Mouse (Mus musculus) liver, embryonic 13.5 days (tissue): Measurements from ENCODE around the gene Fen1. TPM values are rescaled to one million over a fixed set of nuclear protein-coding genes. Genes with fewer than 3 reads are reported as not detected.
"Not testable (repeated sequence)": the region's sequence is repeated elsewhere in the genome, so short reads cannot be mapped to it uniquely, and the experiment has no call there.

Experiments
- ATAC-seq: fragments of 200-750 bp; cut with Nextera tagmentation; 2 replicates; pipeline ENCODE4 v1.8.0; 2017; ENCODE audit warnings: low read depth, mild to moderate bottlenecking, moderate number of reproducible peaks, moderate library complexity
- DNase-seq: peaks from one replicate; pipeline ENCODE4 v3.0.0; 2022
- H3K27ac ChIP-seq: fragments of 300-500 bp; sonication (generic); 2 replicates; pipeline ENCODE4 v1.5.1; 2015; ENCODE audit warnings: moderate library complexity, mild to moderate bottlenecking, inconsistent platforms
- H3K27me3 ChIP-seq: fragments of 300-500 bp; sonication (generic); 2 replicates; pipeline ENCODE4 v1.6.1; 2015; ENCODE audit warnings: mild to moderate bottlenecking, inconsistent platforms
- H3K36me3 ChIP-seq: fragments of 300-500 bp; sonication (generic); 2 replicates; pipeline ENCODE4 v1.6.1; 2015; ENCODE audit warnings: mild to moderate bottlenecking, inconsistent platforms
- H3K4me1 ChIP-seq: fragments of 300-500 bp; sonication (generic); replicated peaks from 2 replicates; pipeline ENCODE4 v1.6.1; 2015; ENCODE audit warnings: inconsistent platforms
- H3K4me2 ChIP-seq: fragments of 300-500 bp; sonication (generic); 2 replicates; pipeline ENCODE4 v1.6.1; 2015; ENCODE audit warnings: inconsistent platforms, mild to moderate bottlenecking, moderate library complexity
- H3K4me3 ChIP-seq: fragments of 300-500 bp; sonication (generic); replicated peaks from 2 replicates; pipeline ENCODE4 v1.5.1; 2015; ENCODE audit warnings: mild to moderate bottlenecking, inconsistent platforms
- H3K9ac ChIP-seq: fragments of 300-500 bp; sonication (generic); 2 replicates; pipeline ENCODE4 v1.6.1; 2015; ENCODE audit warnings: mild to moderate bottlenecking, inconsistent platforms
- H3K9me3 ChIP-seq: fragments of 300-500 bp; sonication (generic); replicated peaks from 2 replicates; pipeline ENCODE4 v1.6.1; 2016; ENCODE audit warnings: inconsistent platforms
- WGBS: fragments of 180-500 bp; shearing (Covaris S2); methylation state at CpG from one replicate; pipeline ENCODE4 v1.1.7; 2015; ENCODE audit not compliant: insufficient replicate concordance; 5-methylcytosine and 5-hydroxymethylcytosine counted together
- polyA plus RNA-seq: library from polyadenylated mRNA; unstranded; fragments of >200 nt; fragmentation: Nextera tagmentation; extraction: Ambion mirVana; gene quantifications from 2 replicates; pipeline ENCODE4 v1.2.1, GENCODE M21; 2015

Fen1 gene
- polyA plus RNA-seq, 1 experiment from 2014 or later = 190 TPM

DNA sequence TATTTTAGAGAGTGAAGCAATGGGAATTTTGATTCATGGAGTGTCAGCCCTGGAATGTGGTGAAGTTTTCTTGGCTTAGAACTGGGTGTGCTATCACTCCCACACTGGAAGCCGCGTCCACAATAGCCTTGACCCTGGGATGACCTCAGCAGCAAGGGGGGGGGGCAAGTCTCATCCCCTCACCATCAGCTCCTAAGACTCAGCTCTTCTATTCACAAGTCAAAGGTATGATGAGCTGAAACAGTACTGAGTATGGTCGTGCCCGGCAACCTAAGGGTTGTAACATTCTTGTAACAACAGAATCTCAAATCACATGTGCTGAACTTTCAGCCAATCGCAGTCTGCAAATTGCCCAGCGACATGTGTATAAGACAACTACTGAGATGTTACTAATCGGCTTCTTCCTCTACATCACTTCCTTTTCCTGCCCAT, 27.0 kb downstream of the Fen1 start:
- H3K4me2 ChIP-seq = no peak overlapping the region
- H3K9ac ChIP-seq = no peak overlapping the region
- no peak for ATAC-seq
- no peak overlapping the region for H3K4me3 ChIP-seq
- no peaks in the 10 kb centered on the region for H3K36me3 ChIP-seq
- no peak for DNase-seq
- no peaks in the 10 kb centered on the region for H3K27me3 ChIP-seq
- H3K9me3 ChIP-seq = no peaks in the 10 kb centered on the region
- peaks cover 48% of the 10 kb centered on the region for H3K4me1 ChIP-seq
- H3K27ac ChIP-seq = no peak overlapping the region; the same call in 1 of the 2 replicates
- 41% methylated on average over 7 of the region's 7 CpGs for WGBS

GRCm38 (mm10) chr19:10176477-10176876, 27.5 kb downstream of the Fen1 start:
- no peak overlapping the region for H3K9ac ChIP-seq
- H3K27me3 ChIP-seq = no peaks in the 10 kb centered on the region
- no peaks in the 10 kb centered on the region for H3K9me3 ChIP-seq
- WGBS = 75% methylated on average over 1 of the region's 1 CpGs
- peaks cover 48% of the 10 kb centered on the region for H3K4me1 ChIP-seq
- no peak overlapping the region for H3K27ac ChIP-seq
- no peaks in the 10 kb centered on the region for H3K36me3 ChIP-seq
- no peak overlapping the region for H3K4me2 ChIP-seq
- no peak overlapping the region for H3K4me3 ChIP-seq
- DNase-seq = no peak
- ATAC-seq = no peak

GRCm38 (mm10) chr19:10174956-10175355, 29.0 kb downstream of the Fen1 start:
- Histone ChIP-seq H3K4me1 (peaks cover 59% of the 10 kb centered on the region), H3K27ac (peak overlapping the region; percentile 48), H3K4me2 (no peak overlapping the region), H3K36me3 (no peaks in the 10 kb centered on the region), H3K4me3 (no peak overlapping the region), H3K9me3 (no peaks in the 10 kb centered on the region), H3K9ac (no peak overlapping the region), H3K27me3 (no peaks in the 10 kb centered on the region)
- DNase-seq = no peak
- 67% methylated on average over 4 of the region's 4 CpGs for WGBS
- no peak for ATAC-seq

DNA sequence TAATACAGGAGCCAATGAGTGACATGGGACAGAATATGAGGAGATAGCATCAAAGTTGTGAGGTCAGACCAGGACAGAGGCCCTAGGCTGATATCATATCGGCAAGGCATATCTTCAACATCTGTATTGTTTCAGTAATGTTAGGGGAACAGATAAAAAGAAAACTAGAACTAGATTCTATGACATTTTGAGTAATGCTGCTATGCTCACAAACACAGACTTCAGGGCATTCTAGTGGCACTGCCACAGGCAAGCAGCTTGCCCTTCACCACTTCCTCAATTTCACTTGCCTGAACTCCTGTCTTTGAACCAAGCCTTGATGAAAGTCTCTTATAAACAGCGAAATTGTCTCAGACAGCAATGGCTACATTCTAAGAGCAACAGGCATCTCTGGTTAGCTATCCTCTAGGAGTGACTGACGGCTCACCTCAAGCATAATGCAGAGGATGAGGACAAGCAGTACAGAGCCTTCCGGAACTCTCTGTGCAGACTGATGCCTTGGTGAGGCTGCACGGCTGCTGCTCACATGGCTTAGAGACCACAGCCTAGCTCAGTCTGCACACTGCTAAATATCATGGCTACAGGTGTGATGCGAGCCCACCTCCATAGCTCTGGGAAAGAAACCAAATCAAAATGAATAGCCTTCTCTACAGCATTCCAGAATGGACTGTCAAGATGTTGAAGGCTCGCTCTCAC, 30.0 kb downstream of the Fen1 start:
- Histone ChIP-seq H3K4me1 (peaks cover 68% of the 10 kb centered on the region), H3K9me3 (no peaks in the 10 kb centered on the region), H3K36me3 (no peaks in the 10 kb centered on the region), H3K4me2 (peak overlapping the region; percentile 63), H3K27ac (peak overlapping the region; percentile 94), H3K9ac (peak overlapping the region; percentile 62), H3K27me3 (no peaks in the 10 kb centered on the region), H3K4me3 (no peak overlapping the region)
- ATAC-seq (no peak), DNase-seq (no peak)
- 60% methylated on average over 7 of the region's 7 CpGs for WGBS

GRCm38 (mm10) chr19:10173116-10173718, 30.8 kb downstream of the Fen1 start:
- peak overlapping the region; percentile 94 for H3K27ac ChIP-seq
- no peaks in the 10 kb centered on the region for H3K27me3 ChIP-seq
- peak overlapping the region; percentile 62 for H3K9ac ChIP-seq
- peak overlapping the region; percentile 63 for H3K4me2 ChIP-seq
- DNase-seq (peak; percentile 79), ATAC-seq (peak; percentile 94)
- 19% methylated on average over 5 of the region's 5 CpGs for WGBS
- H3K4me3 ChIP-seq = peak overlapping the region; percentile 32
- H3K4me1 ChIP-seq = peaks cover 68% of the 10 kb centered on the region
- H3K9me3 ChIP-seq = no peaks in the 10 kb centered on the region
- no peaks in the 10 kb centered on the region for H3K36me3 ChIP-seq

- H3K36me3 ChIP-seq = no peaks in the 10 kb centered on the region
- H3K27me3 ChIP-seq = no peaks in the 10 kb centered on the region
- DNase-seq (no peak), ATAC-seq (no peak)
- no peak overlapping the region for H3K4me3 ChIP-seq
- peak overlapping the region; percentile 37 for H3K9ac ChIP-seq
- H3K27ac ChIP-seq = peak overlapping the region; percentile 94
- 0 out of 2 replicates have a peak overlapping the region, but pooled peaks have one; percentile 8 for H3K4me2 ChIP-seq
- peaks cover 62% of the 10 kb centered on the region for H3K4me1 ChIP-seq
- H3K9me3 ChIP-seq = no peaks in the 10 kb centered on the region
Measured at GRCm38 (mm10) chr19:10171846-10172245, 32.1 kb downstream of the Fen1 start.

DNA sequence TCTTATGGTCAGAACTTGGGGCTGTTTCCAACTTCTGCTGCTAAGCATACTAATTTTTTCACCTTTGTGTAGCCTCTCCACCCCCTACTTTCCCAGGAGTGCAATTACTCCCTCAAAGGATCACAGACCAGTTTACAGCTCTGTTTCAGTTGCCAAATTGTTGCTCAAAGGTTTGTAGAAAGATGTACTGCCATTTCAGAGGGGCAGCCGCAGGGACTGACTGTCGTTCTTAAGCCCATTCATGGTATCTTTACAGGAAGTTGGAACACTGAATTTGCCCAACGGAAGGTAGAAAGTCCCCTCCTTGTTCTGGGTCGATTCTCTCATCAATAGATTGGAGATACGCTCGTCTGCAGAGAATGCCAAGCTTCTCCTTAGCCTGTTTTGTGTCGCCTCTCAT, 32.6 kb downstream of the Fen1 start:
- Histone ChIP-seq H3K27me3 (no peaks in the 10 kb centered on the region), H3K9me3 (no peaks in the 10 kb centered on the region), H3K4me3 (no peak overlapping the region), H3K9ac (no peak overlapping the region), H3K4me1 (peaks cover 60% of the 10 kb centered on the region), H3K4me2 (no peak overlapping the region), H3K27ac (peak overlapping the region; percentile 94), H3K36me3 (no peaks in the 10 kb centered on the region)
- ATAC-seq (no peak), DNase-seq (no peak)
- WGBS = 64% methylated on average over 7 of the region's 7 CpGs

GRCm38 (mm10) chr19:10170466-10170865, 33.5 kb downstream of the Fen1 start:
- Histone ChIP-seq H3K4me2 (no peak overlapping the region), H3K27ac (peak overlapping the region; percentile 56), H3K4me1 (peaks cover 60% of the 10 kb centered on the region), H3K9me3 (no peaks in the 10 kb centered on the region), H3K4me3 (no peak overlapping the region), H3K9ac (no peak overlapping the region), H3K36me3 (no peaks in the 10 kb centered on the region), H3K27me3 (no peaks in the 10 kb centered on the region)
- ATAC-seq = no peak
- DNase-seq = no peak
- WGBS = 74% methylated on average over 1 of the region's 1 CpGs

DNA sequence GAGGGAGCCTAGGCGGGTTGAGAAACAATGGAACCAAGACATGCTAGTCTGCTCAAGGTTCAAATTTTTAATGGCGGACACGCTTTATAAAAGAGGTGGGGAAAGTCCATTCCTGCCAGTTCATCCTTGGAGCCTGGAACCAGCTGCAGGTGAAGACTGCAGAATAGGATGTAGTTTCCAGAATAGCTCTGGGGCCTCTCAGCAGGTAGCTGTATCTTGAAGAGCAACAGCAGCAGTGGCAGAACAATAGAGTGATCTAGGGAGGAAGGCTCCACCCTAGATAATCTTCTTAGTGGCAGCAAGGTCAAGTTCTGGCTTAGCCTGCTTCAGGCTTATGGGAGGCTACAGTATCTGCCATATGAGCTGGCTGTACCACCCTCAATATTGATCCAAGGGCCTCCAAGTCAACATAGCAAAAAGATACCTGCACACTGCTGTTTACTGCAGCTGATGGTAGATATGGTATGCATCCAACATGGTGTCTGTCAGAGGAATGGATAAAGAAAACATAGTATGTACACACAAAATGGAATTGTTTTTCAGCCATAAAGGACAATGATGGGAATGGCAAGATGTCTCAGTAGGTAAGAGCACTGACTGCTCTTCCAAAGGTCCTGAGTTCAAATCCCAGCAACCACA, 34.2 kb downstream of the Fen1 start:
- not testable (repeated sequence) for H3K9me3 ChIP-seq, ATAC-seq
- WGBS = 84% methylated on average over 3 of the region's 3 CpGs

GRCm38 (mm10) chr19:10169179-10169578, 34.8 kb downstream of the Fen1 start:
- DNase-seq (no peak), ATAC-seq (peak; percentile 35; the same call in 1 of the 2 replicates)
- H3K27ac ChIP-seq = peak overlapping the region; percentile 47; the same call in 1 of the 2 replicates
- no peaks in the 10 kb centered on the region for H3K36me3 ChIP-seq
- H3K9ac ChIP-seq = no peak overlapping the region
- H3K4me3 ChIP-seq = no peak overlapping the region
- H3K4me1 ChIP-seq = peaks cover 50% of the 10 kb centered on the region
- no peaks in the 10 kb centered on the region for H3K9me3 ChIP-seq
- H3K4me2 ChIP-seq = no peak overlapping the region
- no peaks in the 10 kb centered on the region for H3K27me3 ChIP-seq

More for the DNA sequence above, 34.2 kb downstream of the Fen1 start:
- peak overlapping the region; percentile 47 for H3K27ac ChIP-seq
- H3K4me3 ChIP-seq, DNase-seq, H3K4me2 ChIP-seq, H3K36me3 ChIP-seq, H3K27me3 ChIP-seq, H3K9ac ChIP-seq: not testable (repeated sequence)
- peaks cover 56% of the 10 kb centered on the region for H3K4me1 ChIP-seq

GRCm38 (mm10) chr19:10168441-10168840, 35.5 kb downstream of the Fen1 start:
- no peak for ATAC-seq
- H3K4me3 ChIP-seq = no peak overlapping the region
- no peak overlapping the region for H3K9ac ChIP-seq
- H3K9me3 ChIP-seq = no peaks in the 10 kb centered on the region
- peaks cover 43% of the 10 kb centered on the region for H3K4me1 ChIP-seq
- DNase-seq = no peak
- WGBS = 82% methylated on average over 3 of the region's 3 CpGs
- H3K4me2 ChIP-seq = no peak overlapping the region
- no peaks in the 10 kb centered on the region for H3K27me3 ChIP-seq
- no peak overlapping the region for H3K27ac ChIP-seq
- H3K36me3 ChIP-seq = no peaks in the 10 kb centered on the region
